Mouse (Mus musculus) spleen, adult 18-20 months (tissue): ENCODE measurements around the gene Dgke.
"Not testable (repeated sequence)": the region's sequence is repeated elsewhere in the genome, so short reads cannot be mapped to it uniquely, and the experiment has no call there.

Experiments used
- DNase-seq, 2 experiments: peaks; one replicate each; pipeline ENCODE4 v3.0.0; 2022; ENCODE audit warnings: mixed read lengths in 2 of 2

Gene Dgke

GRCm38 (mm10) chr11:89066750-89067149 is at the start of gene Dgke:
Gene Dgke (minus strand): TSS chr11:89066850.
- no peak for DNase-seq

GRCm38 (mm10) chr11:89107180-89107807 is 40.6 kb upstream of the Dgke start:
- no peak for DNase-seq

GRCm38 (mm10) chr11:89105823-89106222 is 39.2 kb upstream of the Dgke start:
- DNase-seq, result peak in 1 of 2 experiments; percentile 30

GRCm38 (mm10) chr11:89105211-89105610 is 38.6 kb upstream of the Dgke start:
- DNase-seq, result no peak

- no peak for DNase-seq
These were observed 36.5 kb upstream of the Dgke start for GRCm38 (mm10) chr11:89103166-89103565.

GRCm38 (mm10) chr11:89100826-89101321 is 34.2 kb upstream of the Dgke start:
- no peak for DNase-seq

GRCm38 (mm10) chr11:89100403-89100802 is 33.8 kb upstream of the Dgke start:
- peak; percentile 79 to 88 for DNase-seq

GRCm38 (mm10) chr11:89098930-89099329 is 32.3 kb upstream of the Dgke start:
- no peak for DNase-seq

- no peak for DNase-seq
These were observed 31.6 kb upstream of the Dgke start for GRCm38 (mm10) chr11:89098083-89098835.

GRCm38 (mm10) chr11:89097292-89097691 is 30.6 kb upstream of the Dgke start:
- not testable (repeated sequence) for DNase-seq

- DNase-seq, result no peak
These were observed 28.7 kb upstream of the Dgke start for GRCm38 (mm10) chr11:89095306-89095705.

GRCm38 (mm10) chr11:89092714-89093113 is 26.1 kb upstream of the Dgke start:
- peak; percentile 64 to 66 for DNase-seq

GRCm38 (mm10) chr11:89090359-89090758 is 23.7 kb upstream of the Dgke start:
- DNase-seq, result not testable (repeated sequence)

- DNase-seq, result no peak
These were observed 22.1 kb upstream of the Dgke start for GRCm38 (mm10) chr11:89088754-89089153.

GRCm38 (mm10) chr11:89086208-89086809 is 19.7 kb upstream of the Dgke start:
- no peak for DNase-seq

GRCm38 (mm10) chr11:89084601-89085000 is 18.0 kb upstream of the Dgke start:
- DNase-seq, result peak in 1 of 2 experiments; percentile 40

GRCm38 (mm10) chr11:89082691-89083090 is 16.0 kb upstream of the Dgke start:
- not testable (repeated sequence) for DNase-seq

GRCm38 (mm10) chr11:89081906-89082305 is 15.3 kb upstream of the Dgke start:
- DNase-seq, result not testable (repeated sequence)

- DNase-seq, result peak; percentile 43 to 52
These were observed 12.5 kb upstream of the Dgke start for GRCm38 (mm10) chr11:89078996-89079680.

GRCm38 (mm10) chr11:89078305-89078704 is 11.7 kb upstream of the Dgke start:
- DNase-seq, result no peak

GRCm38 (mm10) chr11:89077601-89078000 is 11.0 kb upstream of the Dgke start:
- DNase-seq, result no peak

- DNase-seq, result no peak
These were observed 9.7 kb upstream of the Dgke start for GRCm38 (mm10) chr11:89076370-89076821.
